Mouse (Mus musculus): ENCODE data around the gene Speer4d. TPM values are rescaled to one million over a fixed set of nuclear protein-coding genes. Genes with fewer than 3 reads are reported as not detected.
"Not testable (repeated sequence)": the region's sequence is repeated elsewhere in the genome, so short reads cannot be mapped to it uniquely, and the experiment has no call there.

Speer4d gene
- polyA plus RNA-seq, 1 experiment from 2014 or later = not detected

DNA sequence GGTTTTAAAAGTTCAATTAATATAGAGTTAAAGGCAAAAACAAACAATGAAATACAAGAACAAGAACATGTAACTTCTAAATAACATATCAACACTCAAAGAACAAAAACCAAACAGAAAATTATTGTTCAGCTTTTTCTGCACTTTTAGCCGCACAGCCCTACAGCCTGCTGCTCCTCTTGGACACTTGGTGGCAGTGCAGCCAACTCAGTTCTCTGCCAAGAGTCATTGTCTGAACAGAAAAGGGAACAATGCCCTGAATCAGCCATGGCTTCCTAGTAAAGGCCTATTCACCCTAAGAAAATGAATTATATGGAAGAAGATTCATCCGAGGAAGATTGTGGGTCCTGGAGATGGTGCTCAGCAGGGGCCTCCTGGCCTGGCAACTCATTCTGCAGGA, 33.5 kb downstream of the Speer4d start:
- H3K36me3 ChIP-seq (ENCODE audit: insufficient read depth, low read length); H3K4me1 ChIP-seq (ENCODE audit: insufficient read depth, low read length): not testable (repeated sequence)

DNA sequence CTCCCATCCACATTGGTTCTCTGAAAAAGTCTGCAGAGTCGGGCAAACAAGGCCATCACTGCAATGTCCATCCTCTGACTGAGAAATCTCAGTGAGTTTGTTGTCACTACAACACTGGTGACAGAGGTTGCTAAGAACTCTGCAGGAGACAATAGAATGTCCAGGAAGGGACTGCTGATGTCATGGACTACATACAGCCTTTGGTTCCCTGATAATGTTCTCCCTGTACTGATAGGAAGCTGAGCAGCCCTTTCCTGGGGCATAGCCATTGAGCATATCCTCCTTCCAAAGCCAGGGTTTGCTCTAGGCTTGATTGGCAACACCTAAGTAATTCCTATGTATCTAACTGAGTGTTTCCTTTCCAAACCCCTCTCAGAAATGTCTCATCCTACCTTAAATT, 38.1 kb downstream of the Speer4d start, which contains the start of gene 4930572O03Rik:
Gene 4930572O03Rik (minus strand): TSS at position 101 of the 400 bp plus-strand sequence.
- not testable (repeated sequence) for H3K27me3 ChIP-seq (ENCODE audit: insufficient read depth, low read length); H3K4me1 ChIP-seq (ENCODE audit: insufficient read depth, low read length); H3K27ac ChIP-seq (ENCODE audit: low read length); H3K9me3 ChIP-seq (ENCODE audit: low read length); H3K4me2 ChIP-seq (replicated peaks; ENCODE audit: low read depth, low read length); ATAC-seq (ENCODE audit: low FRiP score, low TSS enrichment); H3K4me3 ChIP-seq (ENCODE audit: low read length); H3K9ac ChIP-seq (replicated peaks; ENCODE audit: low read length); H3K36me3 ChIP-seq (ENCODE audit: insufficient read depth, low read length)
- WGBS = 90% methylated on average over 1 of the region's 1 CpGs

More for the DNA sequence above, 33.5 kb downstream of the Speer4d start:
- H3K4me2 ChIP-seq (replicated peaks; ENCODE audit: low read depth, low read length); H3K27ac ChIP-seq (ENCODE audit: low read length); ATAC-seq (ENCODE audit: low FRiP score, low TSS enrichment); H3K4me3 ChIP-seq (ENCODE audit: low read length); H3K9ac ChIP-seq (replicated peaks; ENCODE audit: low read length); H3K27me3 ChIP-seq (ENCODE audit: insufficient read depth, low read length); H3K9me3 ChIP-seq (ENCODE audit: low read length): not testable (repeated sequence)
- 77% methylated on average over 2 of the region's 2 CpGs for WGBS

DNA sequence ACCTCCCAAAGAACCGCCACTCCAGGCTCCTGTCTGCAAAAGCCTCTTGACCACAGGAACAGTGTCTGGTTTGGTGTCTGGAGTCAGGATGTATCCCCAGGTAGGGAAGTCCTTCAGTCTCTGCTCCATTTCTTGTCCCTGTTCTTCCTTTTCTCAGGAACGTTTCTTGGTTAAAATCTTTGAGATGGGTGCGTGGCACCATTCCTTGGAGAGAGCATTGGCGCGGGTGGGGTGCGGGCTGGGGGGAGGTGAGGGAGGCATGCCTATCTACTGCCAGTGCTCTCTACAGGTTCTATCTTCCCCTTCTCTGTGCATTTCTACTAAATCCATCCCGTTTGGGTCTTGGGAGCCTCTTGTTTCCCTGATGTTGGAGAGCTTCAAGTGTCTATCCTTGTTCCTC, 45.0 kb downstream of the Speer4d start:
- not testable (repeated sequence) for H3K36me3 ChIP-seq (ENCODE audit: insufficient read depth, low read length); H3K4me2 ChIP-seq (replicated peaks; ENCODE audit: low read depth, low read length); H3K9ac ChIP-seq (replicated peaks; ENCODE audit: low read length); H3K4me3 ChIP-seq (ENCODE audit: low read length); H3K27ac ChIP-seq (ENCODE audit: low read length); ATAC-seq (ENCODE audit: low FRiP score, low TSS enrichment); H3K9me3 ChIP-seq (ENCODE audit: low read length); H3K4me1 ChIP-seq (ENCODE audit: insufficient read depth, low read length); H3K27me3 ChIP-seq (ENCODE audit: insufficient read depth, low read length)
- 72% methylated on average over 6 of the region's 7 CpGs for WGBS

DNA sequence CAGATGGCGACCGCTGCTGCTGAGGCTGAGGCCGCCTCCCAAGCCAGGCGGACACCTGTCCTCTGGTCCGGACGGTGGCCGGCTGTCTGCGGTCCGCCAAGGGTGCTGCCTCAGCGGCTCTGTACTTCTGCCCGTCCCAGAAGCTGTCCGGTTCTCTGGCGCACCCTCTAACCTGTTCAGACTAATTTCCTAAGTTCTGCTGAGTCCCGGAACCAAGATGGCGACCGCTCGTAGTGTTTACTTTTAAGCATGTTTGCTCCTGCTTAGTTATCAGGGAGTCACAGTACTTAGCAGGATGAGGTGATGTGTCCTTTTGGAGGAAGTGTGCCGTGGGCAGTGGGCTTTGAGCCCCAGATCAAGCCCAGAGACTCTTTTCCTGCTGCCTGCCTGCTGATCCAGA, 51.9 kb downstream of the Speer4d start:
- H3K27me3 ChIP-seq (ENCODE audit: insufficient read depth, low read length); H3K4me3 ChIP-seq (ENCODE audit: low read length); H3K36me3 ChIP-seq (ENCODE audit: insufficient read depth, low read length); H3K4me2 ChIP-seq (replicated peaks; ENCODE audit: low read depth, low read length); H3K4me1 ChIP-seq (ENCODE audit: insufficient read depth, low read length); H3K27ac ChIP-seq (ENCODE audit: low read length); H3K9me3 ChIP-seq (ENCODE audit: low read length); H3K9ac ChIP-seq (replicated peaks; ENCODE audit: low read length): not testable (repeated sequence)
- WGBS = 87% methylated on average over 7 of the region's 18 CpGs
- peak; percentile 46; the same call in 1 of the 2 replicates for ATAC-seq (ENCODE audit: low FRiP score, low TSS enrichment)

Other genes with a start within 250 kb of the Speer4d start
- gene Gm21149, start 142.5 kb upstream of the Speer4d start, polyA plus RNA-seq (2015; fragmentation: Nextera tagmentation; extraction: Ambion mirVana) = not detected in 2 replicates
- not detected in 2 replicates for gene Gm21190, start 89.8 kb upstream of the Speer4d start, polyA plus RNA-seq (2015; fragmentation: Nextera tagmentation; extraction: Ambion mirVana)
- 0.15 TPM in 1 of 2 replicates, not detected in the other for gene Gm21083, start 41.7 kb upstream of the Speer4d start, polyA plus RNA-seq (2015; fragmentation: Nextera tagmentation; extraction: Ambion mirVana)
- not detected in 2 replicates for gene 4930572O03Rik, start 38.0 kb downstream of the Speer4d start, polyA plus RNA-seq (2015; fragmentation: Nextera tagmentation; extraction: Ambion mirVana)
- not detected in 2 replicates for gene Speer4c, start 95.2 kb downstream of the Speer4d start, polyA plus RNA-seq (2015; fragmentation: Nextera tagmentation; extraction: Ambion mirVana)